Mouse (Mus musculus) forebrain, embryonic 14.5 days (tissue): Measurements from ENCODE around the gene Fry. TPM values are rescaled to one million over a fixed set of nuclear protein-coding genes. Genes with fewer than 3 reads are reported as not detected.

Source experiments
- ATAC-seq: fragments of 200-750 bp; cut with Nextera tagmentation; 2 replicates; pipeline ENCODE4 v1.8.0; 2017; ENCODE audit warnings: mild to moderate bottlenecking, moderate library complexity
- DNase-seq: peaks from one replicate; pipeline ENCODE4 v3.0.0-alpha.2; 2015; ENCODE audit warnings: low spot score
- H3K27ac ChIP-seq: fragments of 300-500 bp; sonication (generic); 2 replicates; pipeline ENCODE4 v1.5.1; 2014; ENCODE audit warnings: low read depth, mild to moderate bottlenecking, control low read depth, low read length, moderate library complexity
- H3K27me3 ChIP-seq: fragments of 300-500 bp; sonication (generic); replicated peaks from 2 replicates; pipeline ENCODE4 v1.6.1; 2014; ENCODE audit warnings: low read length, control low read depth, mixed read lengths; ENCODE audit not compliant: control insufficient read depth, insufficient read depth
- H3K36me3 ChIP-seq: fragments of 300-500 bp; sonication (generic); 2 replicates; pipeline ENCODE4 v1.6.1; 2014; ENCODE audit warnings: low read length, control low read depth; ENCODE audit not compliant: control insufficient read depth, insufficient read depth
- H3K4me1 ChIP-seq: fragments of 300-500 bp; sonication (generic); 2 replicates; pipeline ENCODE4 v1.6.1; 2014; ENCODE audit warnings: antibody characterized with exemption, low read length, control low read depth; ENCODE audit not compliant: control insufficient read depth, insufficient read depth
- H3K4me2 ChIP-seq: fragments of 300-500 bp; sonication (generic); 2 replicates; pipeline ENCODE4 v1.6.1; 2014; ENCODE audit warnings: mild to moderate bottlenecking, control low read depth, low read length
- H3K4me3 ChIP-seq: fragments of 300-500 bp; sonication (generic); 2 replicates; pipeline ENCODE4 v1.5.1; 2014; ENCODE audit warnings: low read depth, low read length, control low read depth
- H3K9ac ChIP-seq: fragments of 300-500 bp; sonication (generic); 2 replicates; pipeline ENCODE4 v1.6.1; 2014; ENCODE audit warnings: mild to moderate bottlenecking, low read length, control low read depth, moderate library complexity
- H3K9me3 ChIP-seq: fragments of 300-500 bp; sonication (generic); replicated peaks from 2 replicates; pipeline ENCODE4 v1.6.1; 2016; ENCODE audit warnings: low read length, control low read depth, mixed read lengths; ENCODE audit not compliant: control insufficient read depth
- WGBS: fragments of 180-500 bp; shearing (Covaris S2); extraction: QIAGEN DNeasy Blood & Tissue Kit; methylation state at CpG from one replicate; pipeline ENCODE4 v1.1.7; 2014; 5-methylcytosine and 5-hydroxymethylcytosine counted together
- polyA plus RNA-seq: library from polyadenylated mRNA; unstranded; fragments of >200 nt; fragmentation: Nextera tagmentation; extraction: Ambion mirVana; gene quantifications from 2 replicates; pipeline ENCODE4 v1.2.1, GENCODE M21; 2014

Gene Fry
- polyA plus RNA-seq, 1 experiment from 2014 or later, result 27.4 TPM

- H3K9ac ChIP-seq, result no peak overlapping the region
- no peaks in the 10 kb centered on the region for H3K36me3 ChIP-seq
- WGBS, result 56% methylated on average over 7 of the region's 7 CpGs
- no peak overlapping the region for H3K27ac ChIP-seq
- no peaks in the 10 kb centered on the region for H3K27me3 ChIP-seq
- ATAC-seq (no peak), DNase-seq (no peak)
- no peak overlapping the region for H3K4me2 ChIP-seq
- no peak overlapping the region for H3K4me3 ChIP-seq
- H3K9me3 ChIP-seq, result no peaks in the 10 kb centered on the region; the same call in 1 of the 2 replicates
- H3K4me1 ChIP-seq, result no peaks in the 10 kb centered on the region
Measured at GRCm38 (mm10) chr5:150208009-150208408, 89.6 kb downstream of the Fry start.

- no peak overlapping the region for H3K9ac ChIP-seq
- no peak for ATAC-seq
- 89% methylated on average over 6 of the region's 6 CpGs for WGBS
- no peaks in the 10 kb centered on the region for H3K9me3 ChIP-seq
- no peaks in the 10 kb centered on the region for H3K36me3 ChIP-seq
- H3K4me3 ChIP-seq, result no peak overlapping the region
- no peak overlapping the region for H3K4me2 ChIP-seq
- no peak for DNase-seq
- H3K4me1 ChIP-seq, result no peaks in the 10 kb centered on the region
- H3K27ac ChIP-seq, result no peak overlapping the region
- no peaks in the 10 kb centered on the region for H3K27me3 ChIP-seq
Measured at GRCm38 (mm10) chr5:150214081-150214480, 95.6 kb downstream of the Fry start.

DNA sequence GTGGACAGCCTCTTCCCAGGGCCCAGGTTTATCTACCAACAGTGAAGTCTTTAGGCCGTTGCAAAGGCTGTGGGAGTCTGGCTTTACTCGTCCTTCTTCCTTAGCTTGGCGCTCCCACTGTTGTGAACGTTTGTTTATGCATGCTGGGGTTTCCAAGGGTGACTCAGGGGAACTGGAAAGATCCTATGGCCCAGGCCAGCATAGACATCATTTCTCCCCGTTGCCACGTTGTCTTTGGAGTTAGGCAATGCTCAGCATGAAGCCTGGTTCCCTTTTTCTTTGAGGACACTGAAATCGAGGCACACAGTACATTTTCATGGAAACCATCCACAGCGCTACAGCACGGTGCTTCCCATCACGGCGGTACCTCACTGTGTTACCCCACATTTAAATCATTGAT lies 97.6 kb downstream of the Fry start:
- Histone ChIP-seq H3K36me3 (no peaks in the 10 kb centered on the region), H3K27ac (no peak overlapping the region), H3K27me3 (no peaks in the 10 kb centered on the region), H3K9ac (no peak overlapping the region), H3K4me3 (no peak overlapping the region), H3K4me1 (no peaks in the 10 kb centered on the region), H3K9me3 (no peaks in the 10 kb centered on the region), H3K4me2 (no peak overlapping the region)
- 75% methylated on average over 11 of the region's 11 CpGs for WGBS
- DNase-seq (no peak), ATAC-seq (no peak)

- Histone ChIP-seq H3K27me3 (no peaks in the 10 kb centered on the region), H3K9ac (no peak overlapping the region), H3K4me1 (no peaks in the 10 kb centered on the region), H3K9me3 (no peaks in the 10 kb centered on the region), H3K36me3 (no peaks in the 10 kb centered on the region), H3K27ac (no peak overlapping the region), H3K4me2 (no peak overlapping the region), H3K4me3 (no peak overlapping the region)
- WGBS, result 86% methylated on average over 8 of the region's 8 CpGs
- DNase-seq, result no peak
- no peak for ATAC-seq
Measured at GRCm38 (mm10) chr5:150219457-150219856, 101.0 kb downstream of the Fry start.

GRCm38 (mm10) chr5:150220333-150220732 lies 101.9 kb downstream of the Fry start:
- Histone ChIP-seq H3K9me3 (no peaks in the 10 kb centered on the region), H3K27me3 (no peaks in the 10 kb centered on the region), H3K27ac (no peak overlapping the region), H3K4me2 (no peak overlapping the region), H3K4me3 (no peak overlapping the region), H3K36me3 (no peaks in the 10 kb centered on the region), H3K9ac (no peak overlapping the region), H3K4me1 (no peaks in the 10 kb centered on the region)
- DNase-seq (no peak), ATAC-seq (no peak)
- WGBS, result 37% methylated on average over 7 of the region's 7 CpGs

DNA sequence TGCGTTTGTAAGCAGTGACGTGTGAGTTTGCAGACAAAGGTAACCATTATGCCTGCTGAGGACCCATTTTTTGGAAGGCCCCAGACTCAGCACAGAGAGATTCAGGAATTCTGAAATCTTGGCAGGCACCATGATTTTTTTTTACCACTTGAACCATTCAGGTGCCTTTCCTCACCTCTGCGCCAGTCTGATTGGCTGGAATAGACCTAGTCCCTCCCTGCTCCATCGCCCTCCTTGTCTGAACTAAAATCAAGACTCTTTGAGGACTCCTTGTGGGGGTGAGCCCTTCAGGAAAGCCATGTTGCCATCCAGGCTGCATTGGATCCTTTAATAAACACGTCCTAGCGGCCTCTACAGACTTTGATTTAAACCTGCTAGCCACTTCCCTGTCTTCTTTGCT lies 103.4 kb downstream of the Fry start:
- Histone ChIP-seq H3K4me1 (no peaks in the 10 kb centered on the region), H3K27me3 (no peaks in the 10 kb centered on the region), H3K4me3 (no peak overlapping the region), H3K4me2 (no peak overlapping the region), H3K9me3 (no peaks in the 10 kb centered on the region), H3K9ac (no peak overlapping the region), H3K36me3 (no peaks in the 10 kb centered on the region), H3K27ac (no peak overlapping the region)
- 79% methylated on average over 6 of the region's 6 CpGs for WGBS
- DNase-seq (no peak), ATAC-seq (no peak)

GRCm38 (mm10) chr5:150223546-150224239 lies 105.2 kb downstream of the Fry start:
- H3K4me2 ChIP-seq, result no peak overlapping the region
- no peaks in the 10 kb centered on the region for H3K4me1 ChIP-seq
- no peaks in the 10 kb centered on the region for H3K36me3 ChIP-seq
- H3K9me3 ChIP-seq, result no peaks in the 10 kb centered on the region
- H3K9ac ChIP-seq, result no peak overlapping the region
- DNase-seq, result no peak
- 89% methylated on average over 10 of the region's 10 CpGs for WGBS
- no peak for ATAC-seq
- no peak overlapping the region for H3K4me3 ChIP-seq
- H3K27me3 ChIP-seq, result no peaks in the 10 kb centered on the region
- no peak overlapping the region for H3K27ac ChIP-seq

GRCm38 (mm10) chr5:150229086-150229485 lies 110.6 kb downstream of the Fry start:
- no peaks in the 10 kb centered on the region for H3K36me3 ChIP-seq
- no peak overlapping the region for H3K9ac ChIP-seq
- no peaks in the 10 kb centered on the region for H3K4me1 ChIP-seq
- H3K27ac ChIP-seq, result no peak overlapping the region
- DNase-seq (peak; percentile 23), ATAC-seq (no peak)
- no peak overlapping the region for H3K4me2 ChIP-seq
- no peaks in the 10 kb centered on the region for H3K27me3 ChIP-seq
- no peaks in the 10 kb centered on the region for H3K9me3 ChIP-seq
- no peak overlapping the region for H3K4me3 ChIP-seq
- 81% methylated on average over 5 of the region's 5 CpGs for WGBS

DNA sequence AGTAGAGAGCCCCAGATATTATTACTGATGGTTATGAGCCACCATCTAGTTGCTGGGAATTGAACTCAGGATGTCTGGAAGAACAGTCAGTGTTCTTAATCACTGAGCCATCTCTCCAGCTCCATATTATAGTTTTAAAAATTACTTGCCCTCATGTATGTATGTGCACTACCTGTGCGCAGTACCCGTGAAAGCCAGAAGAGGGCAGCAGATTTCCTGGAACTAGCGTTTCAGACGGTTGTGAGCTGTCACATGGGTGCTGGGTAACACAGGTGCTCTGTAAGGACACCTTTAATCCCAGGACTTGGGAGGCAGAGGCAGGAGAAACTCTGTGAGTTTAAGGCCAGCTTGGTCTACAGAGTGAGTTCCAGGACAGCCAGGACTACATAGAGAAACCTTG lies 111.3 kb downstream of the Fry start:
- H3K9ac ChIP-seq, result no peak overlapping the region
- DNase-seq, result no peak
- H3K9me3 ChIP-seq, result no peaks in the 10 kb centered on the region
- H3K4me1 ChIP-seq, result no peaks in the 10 kb centered on the region
- WGBS, result 93% methylated on average over 4 of the region's 4 CpGs
- H3K4me3 ChIP-seq, result no peak overlapping the region
- H3K27me3 ChIP-seq, result no peaks in the 10 kb centered on the region
- no peak for ATAC-seq
- no peak overlapping the region for H3K4me2 ChIP-seq
- H3K27ac ChIP-seq, result no peak overlapping the region
- H3K36me3 ChIP-seq, result no peaks in the 10 kb centered on the region
